Mouse (Mus musculus) central nervous system, embryonic 18 days (tissue): Measurements from ENCODE around the gene Spa17. TPM values are rescaled to one million over a fixed set of nuclear protein-coding genes. Genes with fewer than 3 reads are reported as not detected.

Source experiments
- polyA plus RNA-seq: library from polyadenylated mRNA; depleted of rRNA; stranded (reverse); fragments of >200 nt; gene quantifications from 2 replicates; pipeline ENCODE4 v1.2.3, GENCODE M21; 2012; rRNA removed

Spa17 gene
- 3.9 and 6.0 TPM in 2 replicates for polyA plus RNA-seq

DNA sequence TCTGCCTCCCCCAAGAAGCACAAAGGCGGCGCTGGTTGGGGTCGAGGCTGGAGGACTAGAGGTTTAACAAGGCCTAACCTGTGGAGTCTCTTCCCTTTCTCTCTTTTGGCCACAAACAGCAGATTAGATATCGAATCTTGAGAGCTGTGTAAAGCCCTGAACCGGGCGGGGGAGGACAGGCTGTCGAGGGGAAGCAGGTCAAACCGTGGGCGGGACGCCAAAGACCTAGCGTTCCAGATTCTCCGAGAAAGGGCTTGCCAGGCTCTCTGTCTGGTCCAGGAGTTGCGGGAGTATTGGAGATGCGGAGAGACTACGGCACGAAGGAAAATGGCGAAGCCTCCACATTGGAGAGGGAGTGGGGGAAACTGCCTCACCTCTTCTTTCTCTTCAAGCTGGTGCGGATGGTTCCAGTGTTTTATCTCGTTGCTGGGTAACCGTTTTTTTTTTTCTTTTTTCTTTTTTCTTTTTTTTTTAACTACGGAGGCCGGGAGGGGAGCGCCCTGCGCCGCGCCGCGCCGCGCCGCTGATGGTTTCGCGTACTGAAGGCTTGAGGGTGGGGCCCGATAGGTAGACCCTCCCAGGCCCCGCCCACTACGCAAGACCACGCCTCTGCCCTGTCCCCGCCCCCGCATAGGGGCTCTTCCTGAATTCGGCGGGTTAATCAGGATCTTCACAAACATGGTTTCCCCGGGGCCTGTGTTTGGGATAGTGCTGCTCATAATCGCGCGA, at the start of gene Spa17:
TSS of gene Spa17 (minus strand) at position 541 of the 729 bp plus-strand sequence.

DNA sequence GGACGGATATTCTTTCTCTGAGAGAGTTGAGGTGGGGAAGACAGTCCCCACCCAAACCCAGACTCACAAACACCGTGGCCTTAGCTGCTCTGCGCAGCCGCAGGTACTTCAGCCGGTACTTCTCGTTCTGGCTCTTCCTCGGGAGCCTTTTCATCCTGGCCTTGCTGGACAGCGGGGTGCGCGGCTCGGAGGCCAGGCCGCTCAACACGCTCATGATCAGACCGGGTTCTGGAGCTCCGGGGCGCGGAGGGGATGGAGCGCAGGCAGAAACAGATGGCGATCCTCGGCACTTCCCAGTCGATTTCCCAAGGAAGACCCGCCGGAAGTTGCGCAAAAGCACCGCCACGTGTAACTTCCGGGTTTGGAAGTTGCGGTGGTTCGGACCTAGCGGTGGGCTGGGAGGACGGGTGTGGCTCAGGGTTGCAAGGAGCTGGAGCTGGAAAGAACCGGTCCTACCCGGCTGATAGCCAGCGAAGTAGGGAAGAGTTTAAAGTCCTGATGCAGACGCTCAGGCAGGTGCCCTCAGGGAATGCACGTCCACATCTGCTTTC, 43.5 kb upstream of the Spa17 start, which contains the start of gene Tbrg1:
TSS of gene Tbrg1 (minus strand) at position 382 of the 551 bp plus-strand sequence.

DNA sequence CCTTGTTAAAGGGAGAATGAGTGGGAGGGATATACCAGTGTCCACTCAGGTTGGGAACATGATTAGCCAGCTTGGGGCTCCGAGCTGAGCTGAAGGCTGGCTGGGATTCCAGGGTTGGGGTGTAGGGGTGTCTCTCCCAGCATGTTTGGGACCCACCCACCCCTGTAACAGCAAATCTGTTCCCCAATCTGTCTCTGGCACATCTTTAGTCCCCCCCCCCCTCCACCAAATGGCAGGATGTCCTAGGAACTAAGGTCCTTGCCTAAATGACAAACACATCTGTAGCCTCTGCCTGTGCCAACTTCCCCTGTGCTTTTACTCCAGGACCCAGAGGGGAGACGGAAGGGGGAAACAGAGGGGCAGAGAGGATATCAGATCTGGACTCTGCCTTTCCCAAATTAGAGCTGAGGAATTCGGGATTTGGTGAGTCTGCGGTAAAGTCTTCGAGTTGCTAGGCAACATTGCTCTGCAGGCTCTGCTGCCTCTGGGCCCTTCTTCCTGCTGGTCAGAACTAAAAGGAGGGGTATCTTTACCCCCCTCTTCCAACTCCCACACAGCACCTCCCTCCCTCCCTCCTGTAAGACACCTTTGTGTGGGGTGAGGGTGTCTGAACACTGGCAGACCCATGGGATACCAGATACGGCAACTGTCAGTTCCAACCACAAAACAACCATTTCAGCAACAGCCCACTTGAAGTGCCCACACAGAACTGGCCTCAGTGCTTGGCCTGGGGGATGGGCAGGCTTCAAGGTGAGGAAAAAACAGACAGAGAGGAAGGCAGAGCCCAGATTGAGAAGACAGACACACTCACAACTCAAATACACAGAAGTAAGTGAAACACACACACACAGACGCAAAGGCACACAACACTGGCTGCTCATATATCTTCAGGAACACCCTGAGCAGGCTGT, 58.4 kb downstream of the Spa17 start, which contains the start of gene Siae:
TSS of gene Siae (plus strand) at position 861 of the 911 bp plus-strand sequence.

Other genes starting within 250 kb of the Spa17 start
- gene Hepacam, start 246.4 kb downstream of the Spa17 start, polyA plus RNA-seq = 19.7 and 20.5 TPM in 2 replicates
- gene Robo4, start 211.8 kb downstream of the Spa17 start, polyA plus RNA-seq = 4.1 and 4.9 TPM in 2 replicates
- 5.2 and 8.2 TPM in 2 replicates for gene Robo3, start 180.5 kb downstream of the Spa17 start, polyA plus RNA-seq
- gene Msantd2, start 124.4 kb downstream of the Spa17 start, polyA plus RNA-seq = 66.6 and 66.7 TPM in 2 replicates
- gene Esam, start 85.6 kb downstream of the Spa17 start, polyA plus RNA-seq = 30.6 and 32.9 TPM in 2 replicates
- 3.4 and 3.5 TPM in 2 replicates for gene Vsig2, start 74.5 kb downstream of the Spa17 start, polyA plus RNA-seq
- 109 and 149 TPM in 2 replicates for gene Nrgn, start 60.8 kb downstream of the Spa17 start, polyA plus RNA-seq
- gene Siae, start 58.0 kb downstream of the Spa17 start, polyA plus RNA-seq = 10.5 and 10.7 TPM in 2 replicates
- 54.3 and 56.4 TPM in 2 replicates for gene Tbrg1, start 43.6 kb upstream of the Spa17 start, polyA plus RNA-seq
- gene Panx3, start 55.5 kb upstream of the Spa17 start, polyA plus RNA-seq = 0.04 and 3.4 TPM in 2 replicates
- gene Olfr160, start 102.5 kb upstream of the Spa17 start, polyA plus RNA-seq = not detected in 2 replicates
- not detected in 2 replicates for gene Olfr874, start 131.4 kb upstream of the Spa17 start, polyA plus RNA-seq
- gene Olfr875, start 158.1 kb upstream of the Spa17 start, polyA plus RNA-seq = 0.04 and 0.10 TPM in 2 replicates
- not detected in 2 replicates for gene Olfr876, start 189.3 kb upstream of the Spa17 start, polyA plus RNA-seq
- 0.01 and 0.05 TPM in 2 replicates for gene Olfr877, start 240.5 kb upstream of the Spa17 start, polyA plus RNA-seq